Mouse (Mus musculus) embryonic facial prominence, embryonic 15.5 days (tissue): ENCODE data around the gene Usp49. TPM values are rescaled to one million over a fixed set of nuclear protein-coding genes. Genes with fewer than 3 reads are reported as not detected.

Experiments used
- ATAC-seq: fragments of 200-750 bp; cut with Nextera tagmentation; 2 replicates; pipeline ENCODE4 v1.8.0; 2017; ENCODE audit warnings: low read depth, moderate TSS enrichment; ENCODE audit not compliant: insufficient number of reproducible peaks, low FRiP score, low TSS enrichment
- H3K27ac ChIP-seq: fragments of 300-500 bp; sonication (generic); replicated peaks from 2 replicates; pipeline ENCODE4 v1.5.1; 2015; ENCODE audit warnings: mild to moderate bottlenecking, inconsistent platforms
- H3K27me3 ChIP-seq: fragments of 300-500 bp; sonication (generic); 2 replicates; pipeline ENCODE4 v1.6.1; 2015; ENCODE audit warnings: inconsistent platforms
- H3K36me3 ChIP-seq: fragments of 300-500 bp; sonication (generic); 2 replicates; pipeline ENCODE4 v1.6.1; 2015; ENCODE audit warnings: mild to moderate bottlenecking, inconsistent platforms
- H3K4me1 ChIP-seq: fragments of 300-500 bp; sonication (generic); 2 replicates; pipeline ENCODE4 v1.6.1; 2015; ENCODE audit warnings: inconsistent platforms
- H3K4me2 ChIP-seq: fragments of 300-500 bp; sonication (generic); replicated peaks from 2 replicates; pipeline ENCODE4 v1.6.1; 2015; ENCODE audit warnings: mild to moderate bottlenecking, inconsistent platforms
- H3K4me3 ChIP-seq: fragments of 300-500 bp; sonication (generic); replicated peaks from 2 replicates; pipeline ENCODE4 v1.5.1; 2015; ENCODE audit warnings: mild to moderate bottlenecking, inconsistent platforms
- H3K9ac ChIP-seq: fragments of 300-500 bp; sonication (generic); 2 replicates; pipeline ENCODE4 v1.6.1; 2015; ENCODE audit warnings: inconsistent platforms
- H3K9me3 ChIP-seq: fragments of 300-500 bp; sonication (generic); replicated peaks from 2 replicates; pipeline ENCODE4 v1.6.1; 2016; ENCODE audit warnings: inconsistent platforms
- WGBS: fragments of 180-500 bp; shearing (Covaris S2); methylation state at CpG from one replicate; pipeline ENCODE4 v1.1.7; 2015; 5-methylcytosine and 5-hydroxymethylcytosine counted together
- polyA plus RNA-seq: library from polyadenylated mRNA; unstranded; fragments of >200 nt; fragmentation: Nextera tagmentation; extraction: Ambion mirVana; gene quantifications from 2 replicates; pipeline ENCODE4 v1.2.1, GENCODE M21; 2015

The Usp49 gene
- polyA plus RNA-seq, 1 experiment from 2014 or later, result 4.4 TPM

- peak; percentile 92 for ATAC-seq
- Histone ChIP-seq H3K27ac (peak overlapping the region; percentile 83), H3K4me1 (peaks cover 28% of the 10 kb centered on the region), H3K4me3 (peak overlapping the region; percentile 88), H3K9me3 (no peaks in the 10 kb centered on the region), H3K36me3 (peaks cover 30% of the 10 kb centered on the region), H3K27me3 (no peaks in the 10 kb centered on the region), H3K4me2 (peak overlapping the region; percentile 94), H3K9ac (peak overlapping the region; percentile 74)
- under 1% methylated on average over 70 of the region's 70 CpGs for WGBS
Observed at GRCm38 (mm10) chr17:47687409-47688343, 57.2 kb downstream of the Usp49 start.

DNA sequence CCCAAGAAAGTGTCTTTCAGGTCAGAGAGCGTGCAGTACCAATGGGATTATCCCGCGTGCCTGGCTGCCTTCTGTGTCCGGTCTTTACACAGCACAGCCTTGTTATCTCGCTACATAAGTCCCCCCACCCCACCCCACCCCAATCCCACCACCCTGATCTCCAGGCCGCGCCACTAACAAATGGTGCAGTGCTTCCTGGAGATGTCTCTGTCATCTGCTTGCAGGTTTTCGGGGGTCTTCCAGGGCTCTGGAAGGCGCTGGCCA, 57.8 kb downstream of the Usp49 start, which contains the start of gene Tomm6:
Tomm6 (minus strand) TSS at position 43 of the 264 bp plus-strand sequence.
- Histone ChIP-seq H3K9ac (peak within 1 kb of the TSS; percentile 74), H3K27me3 (no peaks in the 10 kb centered on the region), H3K4me1 (peaks cover 28% of the 10 kb centered on the region), H3K36me3 (peaks cover 29% of the 10 kb centered on the region), H3K27ac (peak within 1 kb of the TSS; percentile 83), H3K4me3 (peak within 1 kb of the TSS; percentile 88), H3K4me2 (peak within 1 kb of the TSS; percentile 94), H3K9me3 (no peaks in the 10 kb centered on the region)
- no peak for ATAC-seq
- 0% methylated on average over 9 of the region's 9 CpGs for WGBS

- peak; percentile 74 for ATAC-seq
- WGBS, result under 1% methylated on average over 49 of the region's 58 CpGs
- Histone ChIP-seq H3K4me1 (peaks cover 28% of the 10 kb centered on the region), H3K9ac (peak within 1 kb of the TSS; percentile 74), H3K27ac (peak within 1 kb of the TSS; percentile 83), H3K4me3 (peak within 1 kb of the TSS; percentile 88), H3K4me2 (peak within 1 kb of the TSS; percentile 94), H3K36me3 (peaks cover 23% of the 10 kb centered on the region), H3K27me3 (no peaks in the 10 kb centered on the region), H3K9me3 (no peaks in the 10 kb centered on the region)
Observed at GRCm38 (mm10) chr17:47688608-47689575, 58.4 kb downstream of the Usp49 start, which contains the start of gene Frs3. Gene Frs3, plus strand, starts transcription at chr17:47689030.

GRCm38 (mm10) chr17:47689894-47690293, 59.4 kb downstream of the Usp49 start:
- Histone ChIP-seq H3K4me3 (peak overlapping the region; percentile 88; the same call in 1 of the 2 replicates), H3K36me3 (peaks cover 13% of the 10 kb centered on the region), H3K9me3 (no peaks in the 10 kb centered on the region), H3K4me2 (0 out of 2 replicates have a peak overlapping the region, but pooled peaks have one; percentile 94), H3K4me1 (peaks cover 35% of the 10 kb centered on the region), H3K9ac (no peak overlapping the region), H3K27me3 (no peaks in the 10 kb centered on the region), H3K27ac (no peak overlapping the region)
- 79% methylated on average over 8 of the region's 8 CpGs for WGBS
- no peak for ATAC-seq

- H3K4me1 ChIP-seq, result peaks cover 36% of the 10 kb centered on the region
- WGBS, result 92% methylated on average over 3 of the region's 3 CpGs
- no peak overlapping the region for H3K4me2 ChIP-seq
Observed at GRCm38 (mm10) chr17:47691650-47692049, 61.2 kb downstream of the Usp49 start.

DNA sequence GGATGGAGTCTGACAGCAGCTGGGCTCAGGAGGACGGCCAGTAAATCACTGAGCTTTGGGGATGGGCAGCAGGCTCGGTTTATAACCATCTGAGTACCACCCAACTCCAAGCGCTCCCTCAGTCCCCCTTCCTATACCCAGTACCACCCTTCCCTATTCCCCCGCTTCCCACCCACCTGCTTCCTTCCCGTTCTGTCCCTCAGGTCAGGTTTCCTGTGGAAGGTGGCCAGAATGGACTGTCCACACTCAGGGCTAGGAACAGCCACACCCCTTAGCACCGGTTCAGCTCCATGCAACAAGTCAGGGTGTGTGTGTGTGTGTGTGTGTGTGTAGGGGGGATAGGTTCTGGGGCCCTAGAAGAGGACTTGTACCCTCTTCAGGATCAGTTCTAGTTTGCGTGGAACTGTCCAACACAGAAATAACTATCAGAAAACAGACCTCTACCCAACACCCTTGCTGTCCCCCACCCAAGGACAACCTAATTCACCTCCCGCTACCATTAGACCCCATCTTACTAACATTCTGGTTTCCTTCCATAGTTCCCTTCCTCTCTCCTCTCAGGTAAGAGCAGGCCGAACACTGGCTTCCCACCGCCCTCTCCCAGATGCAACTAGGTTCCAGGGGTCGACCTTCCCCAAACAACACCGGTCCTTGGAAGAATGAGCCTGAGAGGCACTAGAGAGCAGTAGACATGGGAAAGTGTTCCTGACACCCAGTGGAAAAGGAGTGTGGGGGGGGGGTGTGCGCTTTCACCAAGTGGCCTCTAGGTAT, 63.4 kb downstream of the Usp49 start:
- Histone ChIP-seq H3K4me1 (peaks cover 23% of the 10 kb centered on the region), H3K36me3 (0 out of 2 replicates have a peak, but pooled peaks cover under 1% of the 10 kb centered on the region), H3K27ac (no peak overlapping the region), H3K9ac (peak overlapping the region; percentile 78), H3K4me3 (peak overlapping the region; percentile 79), H3K27me3 (no peaks in the 10 kb centered on the region), H3K9me3 (no peaks in the 10 kb centered on the region), H3K4me2 (peak overlapping the region; percentile 89)
- no peak for ATAC-seq
- WGBS, result 41% methylated on average over 13 of the region's 13 CpGs

More at GRCm38 (mm10) chr17:47691650-47692049, 61.2 kb downstream of the Usp49 start:
- Histone ChIP-seq H3K9ac (no peak overlapping the region), H3K27me3 (no peaks in the 10 kb centered on the region), H3K27ac (no peak overlapping the region), H3K4me3 (no peak overlapping the region), H3K36me3 (no peaks in the 10 kb centered on the region), H3K9me3 (no peaks in the 10 kb centered on the region)
- no peak for ATAC-seq

- H3K9me3 ChIP-seq, result no peaks in the 10 kb centered on the region
- peak within 1 kb of the TSS; percentile 79 for H3K4me3 ChIP-seq
- H3K27ac ChIP-seq, result peak within 1 kb of the TSS; percentile 45
- WGBS, result 0% methylated on average over 3 of the region's 3 CpGs
- no peak for ATAC-seq
- 0 out of 2 replicates have a peak, but pooled peaks cover 5% of the 10 kb centered on the region for H3K36me3 ChIP-seq
- H3K9ac ChIP-seq, result peak within 1 kb of the TSS; percentile 78
- no peaks in the 10 kb centered on the region for H3K27me3 ChIP-seq
- H3K4me2 ChIP-seq, result peak within 1 kb of the TSS; percentile 89
- H3K4me1 ChIP-seq, result peaks cover 21% of the 10 kb centered on the region
Observed at GRCm38 (mm10) chr17:47694442-47694502, 63.8 kb downstream of the Usp49 start, which contains the start of gene Gm21981. Gene Gm21981, minus strand, starts transcription at chr17:47694455.

DNA sequence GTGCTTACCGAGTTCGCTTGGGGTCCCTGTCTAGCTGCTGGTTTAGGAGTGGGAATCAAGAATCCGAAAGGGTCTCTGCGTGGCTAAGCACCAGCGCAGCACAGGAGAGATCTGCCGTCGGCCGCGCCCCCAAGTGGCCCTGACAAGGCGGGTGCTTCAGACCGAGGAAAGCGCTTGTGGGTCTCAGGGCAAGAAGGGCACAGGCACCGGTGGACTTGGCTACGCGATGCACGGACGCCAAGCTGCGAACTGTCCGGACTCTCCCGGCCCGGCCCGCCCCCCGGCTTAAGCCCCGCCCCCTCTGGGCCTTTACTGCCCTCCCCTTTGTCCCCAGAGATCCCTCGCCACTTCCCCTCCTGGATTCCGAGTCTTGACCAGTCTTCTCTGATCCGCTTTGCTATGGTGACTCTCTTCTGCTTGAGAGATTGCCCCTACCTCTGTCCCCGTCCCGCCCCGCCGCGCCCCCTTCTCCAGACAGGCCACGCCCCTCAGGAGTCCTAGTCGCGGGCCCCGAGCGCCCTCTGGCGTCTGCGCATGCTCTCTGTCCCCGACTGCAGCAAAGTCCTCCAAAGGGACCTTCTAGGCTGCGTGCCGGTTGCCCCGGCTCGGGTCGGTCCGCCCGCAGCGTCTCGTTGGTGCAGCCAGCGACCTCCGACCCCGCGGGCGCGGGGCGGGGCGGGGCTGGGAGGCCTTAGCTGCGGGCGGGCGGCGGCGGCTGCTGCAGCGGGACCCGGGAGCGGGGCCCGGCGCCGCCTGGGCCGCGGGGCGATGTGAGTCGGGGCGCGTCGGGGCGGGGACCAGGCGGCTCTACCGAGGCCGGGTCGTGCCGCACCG, 64.2 kb downstream of the Usp49 start, which contains the start of gene Prickle4:
Prickle4 (minus strand) TSS at position 234 of the 834 bp plus-strand sequence.
- ATAC-seq, result peak; percentile 94
- under 1% methylated on average over 81 of the region's 82 CpGs for WGBS
- H3K4me3 ChIP-seq, result peak within 1 kb of the TSS; percentile 79
- H3K9ac ChIP-seq, result peak within 1 kb of the TSS; percentile 78
- no peaks in the 10 kb centered on the region for H3K27me3 ChIP-seq
- peaks cover 9% of the 10 kb centered on the region; the same call in 1 of the 2 replicates for H3K36me3 ChIP-seq
- peak within 1 kb of the TSS; percentile 45 for H3K27ac ChIP-seq
- no peaks in the 10 kb centered on the region for H3K9me3 ChIP-seq
- H3K4me1 ChIP-seq, result peaks cover 16% of the 10 kb centered on the region
- H3K4me2 ChIP-seq, result peak within 1 kb of the TSS; percentile 89

- Histone ChIP-seq H3K4me2 (peak overlapping the region; percentile 89), H3K4me1 (peaks cover 13% of the 10 kb centered on the region), H3K4me3 (peak overlapping the region; percentile 79), H3K36me3 (peaks cover 15% of the 10 kb centered on the region; the same call in 1 of the 2 replicates), H3K9ac (peak overlapping the region; percentile 78), H3K27me3 (no peaks in the 10 kb centered on the region), H3K9me3 (no peaks in the 10 kb centered on the region), H3K27ac (peak overlapping the region; percentile 45)
- WGBS, result under 1% methylated on average over 16 of the region's 23 CpGs
- no peak for ATAC-seq
Observed at GRCm38 (mm10) chr17:47695337-47695710, 64.8 kb downstream of the Usp49 start.

- WGBS, result 86% methylated on average over 10 of the region's 10 CpGs
- peaks cover 40% of the 10 kb centered on the region for H3K36me3 ChIP-seq
- no peak overlapping the region for H3K27ac ChIP-seq
- H3K27me3 ChIP-seq, result no peaks in the 10 kb centered on the region; the same call in 1 of the 2 replicates
- H3K9ac ChIP-seq, result no peak overlapping the region
- H3K4me2 ChIP-seq, result no peak overlapping the region
- H3K4me1 ChIP-seq, result peaks cover 22% of the 10 kb centered on the region
- ATAC-seq, result no peak
- no peak overlapping the region for H3K4me3 ChIP-seq
- H3K9me3 ChIP-seq, result no peaks in the 10 kb centered on the region
Observed at GRCm38 (mm10) chr17:47698156-47698555, 67.7 kb downstream of the Usp49 start.
